Mouse (Mus musculus) cerebellum, adult 8-10 months (tissue): Measurements from ENCODE around the gene Prok1.

Experiments used
- DNase-seq: peaks from one replicate; pipeline ENCODE4 v3.0.0; 2022

Prok1 gene

DNA sequence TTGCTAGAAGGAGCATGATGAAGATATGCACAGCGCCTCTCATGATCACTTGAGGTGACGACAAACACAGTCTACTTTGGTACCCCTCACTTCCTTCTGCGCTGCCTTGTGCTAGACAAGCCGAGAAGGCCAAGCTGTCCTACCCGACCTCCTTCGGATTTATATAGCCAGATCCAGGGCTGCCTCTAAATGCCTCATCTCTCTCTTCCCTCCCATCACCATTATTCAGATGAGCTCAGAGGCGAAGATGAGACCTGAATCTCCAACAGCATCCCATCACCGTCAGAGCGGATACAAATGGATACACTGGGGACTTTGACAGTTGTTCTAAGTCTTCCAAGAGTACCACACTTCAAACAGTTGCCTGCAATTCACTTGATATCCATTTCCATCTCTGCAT, at the start of gene Prok1:
Gene Prok1, minus strand, starts transcription at position 101 of the 400 bp plus-strand sequence.
- no peak for DNase-seq

DNA sequence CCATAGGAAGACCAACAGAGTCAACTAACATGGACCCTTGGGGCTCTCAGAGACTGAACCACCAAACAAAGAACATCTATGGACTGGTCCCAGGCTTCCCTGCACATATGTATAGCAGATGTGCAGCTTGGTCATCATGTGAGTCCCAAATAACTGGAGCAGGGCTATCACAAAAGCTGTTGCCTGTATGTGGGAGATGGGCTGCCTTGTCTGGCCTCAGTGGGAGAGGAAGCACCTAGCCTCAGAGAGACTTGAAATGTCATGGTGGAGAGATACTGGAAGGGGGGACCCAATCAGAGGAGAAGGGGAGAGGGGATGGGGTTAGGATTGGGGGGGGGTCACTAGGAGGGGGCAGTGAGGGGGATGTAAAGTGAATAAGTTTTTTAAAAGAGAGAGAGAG, 47.8 kb upstream of the Prok1 start:
- no peak for DNase-seq

DNA sequence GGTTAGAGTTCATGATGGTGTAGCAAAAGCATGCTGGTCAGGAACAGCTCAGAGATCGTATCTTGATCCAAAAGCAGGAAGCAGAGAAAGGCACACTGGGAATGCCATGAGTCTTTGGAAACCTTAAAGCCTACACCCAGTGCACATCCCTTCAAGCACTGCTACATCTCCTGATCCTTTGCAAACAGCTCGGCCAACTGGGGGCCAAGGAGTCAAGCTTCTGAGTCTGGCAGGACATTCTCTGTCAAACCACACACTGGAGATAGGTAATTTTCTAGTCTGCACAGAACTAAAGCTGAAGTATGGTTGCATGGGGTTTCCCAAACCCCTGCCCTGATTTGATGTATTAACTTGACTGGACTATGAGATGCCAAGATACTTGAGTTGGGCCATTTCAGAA, 46.6 kb upstream of the Prok1 start:
- no peak for DNase-seq

DNA sequence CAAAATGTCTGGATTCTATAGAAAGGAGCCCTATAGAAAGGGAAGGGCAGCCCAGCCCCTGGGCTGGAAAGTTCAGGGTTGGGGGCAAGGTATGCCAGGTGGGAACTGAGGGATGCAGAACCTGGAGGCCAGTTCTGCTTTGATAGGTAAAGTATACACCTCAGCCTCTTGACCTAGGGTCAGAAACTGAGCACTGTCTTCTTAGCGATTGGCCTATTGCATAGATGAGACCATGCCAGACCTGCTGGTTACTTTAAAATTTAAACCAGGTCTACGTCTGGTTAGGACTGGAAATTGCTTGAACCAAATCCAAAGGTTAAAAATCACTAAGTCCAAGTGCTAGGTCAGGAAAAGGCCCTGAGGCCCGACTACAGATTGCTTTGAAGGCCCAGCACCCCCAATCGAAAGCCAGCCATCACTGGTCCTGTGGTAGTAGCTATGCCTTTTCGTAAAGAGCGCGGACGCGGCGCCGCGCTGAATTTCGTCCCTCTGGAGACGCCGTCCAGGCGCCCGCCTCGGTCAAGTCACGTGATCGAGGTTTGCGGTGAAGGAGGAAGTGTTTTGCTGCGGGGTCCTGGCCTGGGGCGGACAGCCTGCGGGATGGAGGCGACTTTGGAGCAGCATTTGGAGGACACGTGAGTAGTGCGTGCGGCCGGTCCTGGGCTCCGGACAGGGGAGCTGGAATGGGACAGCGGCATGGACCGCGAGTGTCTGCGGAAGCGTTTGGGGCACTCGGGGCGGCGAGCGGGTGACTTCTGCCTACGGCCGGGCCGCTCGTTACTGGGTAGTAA, 39.2 kb upstream of the Prok1 start, which contains the start of gene Lamtor5:
Gene Lamtor5, plus strand, starts transcription at position 380 of the 791 bp plus-strand sequence.
- peak; percentile 92 for DNase-seq

DNA sequence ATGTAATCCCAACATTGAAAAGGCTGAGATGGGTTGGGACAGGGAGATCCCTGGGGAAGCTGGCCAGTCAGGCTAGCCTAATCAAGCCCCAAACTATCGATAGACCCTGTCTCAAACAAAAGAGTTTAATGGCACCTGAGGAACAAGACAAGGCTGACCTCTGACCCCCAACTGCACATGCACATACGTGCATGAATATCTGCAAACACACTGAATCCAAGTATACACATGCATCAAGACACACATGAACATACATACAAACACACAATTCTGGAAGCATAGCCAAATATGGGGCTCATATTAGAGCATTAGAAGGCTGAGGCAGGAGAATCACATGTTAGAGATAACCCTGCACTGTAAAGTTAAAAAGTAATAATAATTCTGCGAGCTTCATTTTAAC, 37.1 kb upstream of the Prok1 start:
- no peak for DNase-seq

DNA sequence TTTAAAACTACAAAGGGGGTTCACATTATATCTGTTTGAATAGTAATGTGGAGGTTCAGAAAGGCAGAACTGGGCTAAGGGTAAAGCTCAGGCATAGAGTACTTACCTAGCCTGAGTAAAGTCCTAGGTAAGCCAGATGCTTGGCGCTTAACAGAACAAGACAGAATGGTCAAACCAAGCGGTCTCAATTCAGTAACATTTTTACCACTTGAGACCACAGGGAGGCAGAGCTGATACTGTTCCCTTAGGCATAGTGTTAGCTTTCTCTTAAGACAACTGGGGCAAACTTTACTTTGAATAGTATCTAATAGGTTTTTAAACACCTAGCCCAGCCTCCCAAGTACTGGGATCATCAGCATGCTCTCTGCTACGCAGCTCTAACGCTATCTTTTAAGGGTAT, 36.5 kb upstream of the Prok1 start:
- no peak for DNase-seq

DNA sequence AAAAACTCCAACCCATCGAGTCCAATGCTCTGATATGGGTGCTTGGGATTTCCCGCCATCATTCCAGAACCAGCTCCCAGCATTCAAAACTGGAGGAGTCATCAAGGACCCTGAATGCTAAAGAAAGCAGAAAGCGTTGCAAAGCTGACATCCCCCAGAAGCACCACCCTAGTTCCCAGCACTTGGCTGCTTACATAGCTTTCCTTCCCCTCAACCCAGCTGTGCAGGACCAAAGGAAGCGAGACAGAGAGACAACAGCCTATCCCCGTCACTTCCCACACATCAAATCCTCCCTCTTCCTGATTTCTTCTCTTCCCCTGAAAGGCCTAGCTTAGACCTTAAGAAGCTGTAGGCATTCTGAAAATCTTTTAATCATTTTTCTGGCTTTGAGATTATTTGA, 35.8 kb upstream of the Prok1 start:
- no peak for DNase-seq

DNA sequence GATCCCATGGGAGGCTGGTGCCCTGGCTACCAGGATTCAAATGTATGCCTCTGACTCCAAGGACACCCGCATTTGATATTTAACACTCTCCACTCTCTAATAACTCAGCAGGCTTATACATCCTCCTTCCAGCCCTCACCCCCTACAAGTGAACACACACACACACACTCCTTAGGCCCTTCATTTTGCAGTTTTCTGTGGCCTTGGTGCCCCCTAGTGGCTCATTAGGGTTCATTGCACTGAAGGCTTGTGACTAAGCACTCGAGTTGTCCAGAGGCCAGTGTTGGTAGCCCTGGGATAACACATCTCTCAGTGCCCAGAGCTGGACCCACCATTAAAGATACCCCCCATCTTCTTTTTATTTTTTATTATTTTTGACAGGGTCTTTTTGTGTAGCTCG, 34.3 kb upstream of the Prok1 start:
- DNase-seq: peak; percentile 54

DNA sequence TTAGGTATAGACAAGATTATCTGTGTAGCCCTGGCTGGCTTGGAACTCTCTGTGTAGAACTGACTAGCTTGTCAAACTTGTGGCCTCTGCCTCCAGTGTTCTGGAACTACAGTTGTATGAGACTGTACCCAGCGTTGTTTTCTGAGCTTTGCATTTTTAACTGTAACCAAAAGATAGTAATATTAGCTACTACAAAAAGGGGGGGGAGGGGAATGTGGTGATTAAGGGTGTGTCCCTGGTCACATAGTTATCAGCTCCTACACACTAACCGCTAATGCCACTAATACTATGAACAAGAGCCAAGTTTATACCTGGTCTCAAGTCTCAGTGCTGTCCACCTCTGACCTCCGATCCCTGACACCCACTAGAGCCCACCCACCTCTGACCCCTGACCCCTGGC, 32.9 kb upstream of the Prok1 start:
- DNase-seq: no peak

DNA sequence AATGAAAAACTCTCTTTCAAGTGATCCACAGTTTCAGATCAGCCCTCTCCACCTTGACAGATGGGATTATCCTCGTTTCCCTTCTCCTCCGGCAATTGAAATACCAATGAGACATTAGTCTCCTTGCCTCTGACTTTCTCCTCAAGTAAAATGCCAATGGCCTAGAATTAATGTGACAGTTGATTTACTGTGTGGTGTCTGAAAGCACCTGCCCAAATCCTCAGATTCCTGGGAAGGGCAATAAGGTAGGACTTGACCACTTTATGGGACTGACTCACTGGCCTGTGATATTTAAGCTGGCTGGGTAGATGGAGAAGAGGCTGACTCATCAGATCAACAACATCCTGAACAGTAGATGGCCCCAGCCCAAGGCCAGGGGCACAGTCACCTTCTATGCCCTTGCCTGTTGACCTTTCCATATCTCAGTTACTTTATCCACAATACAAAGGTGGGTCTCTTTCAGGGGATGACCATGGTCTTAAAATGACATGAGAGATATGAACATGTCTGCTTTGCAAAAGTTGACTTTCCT, 27.4 kb upstream of the Prok1 start:
- no peak for DNase-seq

DNA sequence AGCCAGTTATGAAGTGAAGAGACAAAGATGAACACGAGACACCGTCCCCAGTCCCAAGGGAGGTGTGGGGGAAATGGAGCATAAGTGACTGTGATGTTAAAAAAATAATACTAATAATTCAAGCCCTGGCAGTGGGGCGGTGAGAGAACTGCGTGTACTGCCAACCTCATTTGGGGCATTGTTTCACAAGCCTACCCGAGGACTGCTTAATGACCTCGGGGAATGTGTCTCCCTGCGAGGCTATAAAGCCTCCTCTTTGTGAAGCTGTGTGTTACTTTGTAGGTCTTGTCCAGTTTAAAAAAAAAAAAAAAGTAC, 22.3 kb upstream of the Prok1 start:
- no peak for DNase-seq

DNA sequence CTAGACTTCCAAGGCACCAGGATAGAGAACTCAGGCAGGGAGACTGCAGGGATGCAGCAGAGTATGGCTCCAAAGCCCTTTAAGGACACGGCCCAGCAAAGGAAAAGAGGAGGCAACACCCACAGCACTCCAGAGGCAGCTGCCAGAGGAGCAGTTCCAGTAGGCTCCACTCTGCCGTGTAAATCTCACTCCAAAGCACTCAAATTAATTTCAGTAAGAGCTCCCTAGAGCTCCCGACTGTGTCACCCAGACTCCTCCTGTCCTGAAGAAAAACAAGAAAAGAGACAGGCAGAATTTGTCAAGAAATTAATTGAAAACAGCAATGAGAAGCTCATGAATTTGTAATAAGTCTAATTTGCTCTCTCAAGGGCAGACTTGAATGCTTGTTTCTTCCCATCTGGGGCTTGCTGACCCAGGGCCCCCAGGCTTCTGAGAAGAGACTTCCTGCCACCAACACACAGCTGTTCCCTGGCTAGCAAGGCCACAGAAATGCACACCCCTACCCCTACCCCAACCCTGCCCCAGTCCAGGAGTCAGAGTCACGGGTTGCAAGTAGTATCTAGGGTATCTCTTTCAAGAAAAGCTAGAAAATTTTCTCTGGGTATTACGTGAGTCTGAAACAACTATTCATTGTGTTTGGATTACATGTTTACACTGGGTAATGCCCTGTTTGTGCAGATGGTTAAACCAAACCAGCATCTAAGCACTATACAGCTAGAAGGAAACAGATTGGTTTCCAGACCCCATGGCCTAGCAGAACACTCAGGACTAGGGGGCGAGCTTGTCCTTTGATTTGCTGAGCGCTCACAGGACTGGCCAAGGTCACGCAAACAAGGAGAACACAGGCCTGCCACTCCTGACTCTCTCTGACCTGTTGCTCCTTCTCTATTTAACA, 21.7 kb upstream of the Prok1 start:
- no peak for DNase-seq

DNA sequence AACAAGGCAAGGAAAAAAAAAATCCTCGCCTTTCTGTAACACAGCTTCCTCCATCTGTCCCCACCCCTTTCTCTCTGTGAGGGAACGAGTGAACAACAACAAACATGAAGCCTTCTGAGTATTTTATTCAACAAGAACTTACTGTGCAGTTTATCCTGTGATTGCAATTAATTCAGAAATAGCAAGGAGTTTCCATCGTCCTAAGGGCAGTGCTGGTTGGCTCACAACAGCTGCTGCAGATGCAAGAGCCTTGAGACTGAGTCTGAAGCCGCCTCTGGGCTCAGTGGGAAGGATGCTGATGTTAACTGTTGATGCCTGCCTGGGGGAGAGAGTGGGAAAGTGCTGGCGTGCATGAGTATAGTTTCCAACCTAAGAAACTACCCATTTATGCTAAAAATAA, 18.4 kb upstream of the Prok1 start:
- no peak for DNase-seq

DNA sequence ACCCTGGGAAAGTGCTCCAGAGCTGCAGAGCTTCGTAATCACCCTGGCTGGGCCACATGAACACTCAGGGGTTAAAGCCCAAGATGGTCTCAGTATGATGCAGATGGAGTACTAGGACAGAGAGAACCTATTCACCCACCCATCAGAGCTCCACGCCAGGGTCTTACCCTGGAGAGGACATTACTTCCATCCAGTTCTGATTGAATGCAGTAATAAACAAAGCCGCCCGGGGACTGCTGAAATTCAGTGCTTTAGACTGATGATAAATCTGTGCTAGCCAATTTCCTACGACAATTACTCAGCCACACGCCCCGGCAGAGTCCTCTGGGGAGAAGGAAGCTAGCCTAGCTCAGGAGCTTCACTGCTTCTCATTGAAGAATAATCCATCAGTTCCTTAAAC, 17.2 kb upstream of the Prok1 start:
- no peak for DNase-seq

DNA sequence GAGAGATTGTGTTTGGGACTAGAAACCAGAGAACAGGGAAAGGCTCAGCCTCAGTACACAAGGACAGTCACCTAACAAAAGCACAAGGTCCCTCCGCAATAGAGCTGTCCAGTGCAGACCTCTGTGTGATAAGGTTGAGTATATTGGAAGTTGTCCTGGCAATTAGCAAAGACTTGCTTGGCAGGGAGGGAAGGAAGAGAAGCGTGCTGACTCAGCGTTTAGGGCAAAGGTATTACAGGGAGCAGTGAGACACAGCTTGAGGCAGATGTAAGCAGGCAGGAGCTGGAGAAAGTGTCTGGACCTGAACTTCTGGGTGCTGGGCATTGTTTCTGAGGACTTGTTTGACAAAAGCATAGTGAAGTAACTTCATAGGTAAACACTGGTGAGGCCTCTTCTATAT, 16.5 kb upstream of the Prok1 start:
- DNase-seq: no peak

DNA sequence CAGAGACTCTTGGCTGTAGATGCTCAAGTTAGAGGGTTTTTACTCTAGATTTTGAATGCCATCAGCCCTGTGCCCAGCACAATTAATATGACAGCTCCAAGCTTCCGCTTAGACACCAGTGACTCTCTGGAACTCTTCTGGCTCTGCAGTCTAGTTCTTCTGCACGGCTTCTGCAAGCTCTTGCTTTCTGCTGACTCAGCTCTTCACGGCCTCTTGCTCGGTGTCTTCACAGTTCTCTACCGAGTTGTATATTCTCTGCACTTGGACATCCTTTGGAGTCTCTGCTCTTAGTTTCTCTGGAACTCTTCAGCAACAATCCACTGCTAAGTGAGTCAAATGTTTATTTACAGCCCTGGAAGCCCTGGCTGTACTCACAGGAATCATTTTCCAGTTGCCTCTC, 14.4 kb upstream of the Prok1 start:
- DNase-seq: no peak

DNA sequence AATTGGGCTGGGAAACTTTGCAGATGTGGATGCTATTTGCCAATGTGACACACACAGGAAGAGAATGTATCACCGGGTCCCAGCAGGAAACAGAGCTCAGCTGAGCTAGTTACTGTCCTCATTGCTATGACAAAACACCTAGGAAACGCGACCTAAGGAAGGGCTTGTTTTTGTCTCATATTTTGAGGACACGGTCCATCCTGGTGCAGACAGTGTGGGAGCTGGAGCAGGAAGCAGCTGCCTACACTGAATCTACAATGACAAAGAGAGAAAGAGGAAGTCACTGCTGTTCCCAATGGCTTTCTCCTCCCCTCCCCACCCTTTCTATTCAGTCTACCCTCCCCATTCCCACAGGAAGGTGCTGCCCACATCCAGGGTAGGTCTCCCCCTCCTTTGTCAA, 12.5 kb upstream of the Prok1 start:
- DNase-seq: no peak

DNA sequence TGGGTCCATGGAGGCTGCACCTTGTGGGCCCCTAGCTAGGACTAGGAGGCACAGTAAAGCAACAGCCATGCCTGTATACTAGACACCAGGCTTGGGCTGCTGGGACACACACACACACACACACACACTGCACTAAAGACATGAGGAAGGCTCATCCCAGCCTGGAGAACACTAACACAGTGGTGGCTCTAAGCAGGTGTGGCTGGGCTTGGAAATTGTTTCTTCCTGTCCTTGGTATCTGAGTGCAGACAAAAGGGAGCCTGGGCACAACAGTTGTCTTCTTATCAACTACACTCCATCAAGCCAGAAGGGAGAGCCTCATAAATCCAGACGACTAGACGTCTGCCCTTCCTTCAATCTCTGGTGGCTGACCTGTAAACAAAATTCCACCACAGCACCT, 10.8 kb upstream of the Prok1 start:
- no peak for DNase-seq

DNA sequence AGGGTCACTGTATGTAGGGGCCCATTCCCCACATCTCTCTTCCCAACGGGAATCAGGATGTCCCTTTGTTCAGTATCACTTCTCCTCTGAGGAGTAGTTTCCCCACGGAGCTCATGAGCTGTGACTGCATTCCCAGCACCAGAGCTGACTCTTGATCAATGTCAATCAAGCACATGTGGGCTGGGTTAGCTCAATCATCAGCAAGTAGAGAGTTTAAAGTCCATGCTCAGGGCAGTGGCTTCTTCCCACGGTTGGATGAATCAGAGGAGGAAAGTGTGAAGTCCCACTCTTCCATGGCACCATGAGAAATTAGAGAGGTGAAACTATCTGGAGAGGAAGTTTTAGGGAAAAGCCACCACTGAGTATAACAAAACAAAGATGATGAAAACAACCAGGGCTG, 9.5 kb upstream of the Prok1 start:
- DNase-seq: no peak

DNA sequence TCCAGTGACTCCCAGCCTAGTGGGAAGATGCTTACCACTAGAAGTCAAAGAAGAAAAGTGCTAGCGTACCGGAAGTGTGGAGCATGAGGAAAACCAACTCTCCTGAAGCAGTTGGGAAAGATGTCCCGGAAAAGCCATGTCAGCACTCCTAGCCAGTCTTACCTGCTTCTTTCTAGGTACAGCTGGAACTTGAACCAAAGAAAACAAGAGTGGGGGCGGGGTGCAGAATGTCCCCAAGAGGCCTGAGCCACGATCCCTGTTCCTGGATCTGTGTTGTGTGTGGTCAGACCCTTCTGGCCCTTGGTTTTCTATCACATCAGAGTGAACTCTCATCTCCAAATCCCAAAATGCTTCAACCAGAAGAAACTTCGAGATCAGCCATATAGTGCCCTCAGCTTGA, 7.4 kb upstream of the Prok1 start:
- DNase-seq: no peak

DNA sequence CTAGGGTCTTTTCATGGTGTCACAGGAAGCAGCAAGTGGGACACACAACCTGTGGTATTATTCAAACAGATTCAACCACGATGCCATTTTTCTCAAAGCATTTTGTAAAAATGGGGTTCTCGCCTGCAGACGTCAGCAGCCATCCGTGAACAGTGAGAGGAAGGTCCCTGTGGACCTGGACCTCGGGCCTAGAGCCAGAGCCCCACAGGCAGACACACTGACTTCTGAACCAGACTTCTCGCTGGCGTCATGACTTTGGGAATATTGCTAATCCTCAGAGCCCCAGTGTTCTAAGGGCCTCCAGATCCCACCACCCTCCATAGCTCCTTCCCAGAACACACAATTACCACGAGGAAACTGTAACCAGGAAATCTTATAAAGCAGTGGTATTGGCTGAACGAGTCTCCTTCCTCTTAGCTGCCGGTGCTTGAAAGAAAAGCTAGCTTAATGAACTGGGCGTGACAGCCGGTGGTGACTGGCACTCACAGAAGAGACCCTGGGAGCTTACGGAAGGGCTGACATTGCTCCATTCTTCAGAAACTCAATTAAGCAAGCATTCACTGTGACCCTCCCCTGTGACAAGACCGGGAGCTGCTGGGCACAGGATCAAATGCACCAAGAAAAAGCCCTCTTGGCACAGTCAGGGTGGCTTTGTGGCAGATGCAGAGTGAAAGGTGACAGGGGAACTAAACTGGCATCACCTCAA, 2.0 kb upstream of the Prok1 start:
- DNase-seq: no peak

DNA sequence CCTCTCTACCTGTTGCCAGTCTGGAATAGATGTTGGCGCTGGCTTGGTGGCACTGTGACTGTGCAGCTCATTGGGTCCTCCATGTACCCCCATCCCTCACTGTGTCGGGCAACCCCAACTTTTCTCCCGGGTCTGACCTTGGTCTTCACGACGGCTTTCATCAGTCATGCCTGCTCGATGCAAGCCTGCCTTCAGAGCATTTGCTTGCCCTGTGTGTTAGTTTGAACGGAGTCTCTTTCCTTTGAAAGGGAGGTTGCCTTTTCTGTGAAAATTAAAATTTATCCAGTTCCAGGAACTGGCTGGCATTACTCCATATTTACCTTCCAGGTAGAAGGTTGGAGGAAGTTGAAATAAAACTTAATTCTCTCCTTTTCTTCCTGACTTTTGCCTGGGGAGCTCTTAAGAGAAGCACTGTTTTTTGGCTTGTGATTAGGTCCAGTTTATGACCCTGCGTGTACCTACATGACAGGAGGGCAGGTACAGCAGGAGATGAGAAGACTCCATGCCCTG, 981 bp downstream of the Prok1 start:
- DNase-seq: no peak

DNA sequence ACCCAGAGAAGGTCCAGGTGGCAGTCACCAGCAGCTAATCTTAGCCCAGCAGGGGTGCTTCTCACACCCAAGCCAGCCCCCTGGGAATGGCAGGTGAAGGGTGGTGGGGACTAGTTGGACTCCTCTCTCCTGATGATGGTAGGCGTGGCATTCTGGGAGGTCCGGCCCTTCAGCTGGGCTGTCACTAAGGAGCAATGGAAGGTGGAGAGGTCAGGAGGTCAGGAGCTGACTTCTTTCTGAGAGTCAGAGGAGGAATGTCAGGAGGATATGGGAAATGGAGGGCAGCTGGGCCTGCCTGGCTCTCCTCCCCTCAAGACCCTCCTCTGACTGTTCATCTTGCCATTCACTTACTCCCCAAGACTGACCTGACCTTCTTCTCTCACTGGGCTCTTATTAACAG, 1.5 kb downstream of the Prok1 start:
- no peak for DNase-seq
